Mouse (Mus musculus): ENCODE data around the gene Akt3. TPM values are rescaled to one million over a fixed set of nuclear protein-coding genes. Genes with fewer than 3 reads are reported as not detected.
A peak's percentile ranks its signal among the peaks of the same experiment; 100 is the strongest.

Gene Akt3
- total RNA-seq, 1 experiment from 2014 or later = 104 TPM

- ATAC-seq (ENCODE audit: extremely low read depth, insufficient number of reproducible peaks, low FRiP score, poor library complexity, severe bottlenecking) = no peak
These were observed 175.9 kb downstream of the Akt3 start for GRCm38 (mm10) chr1:177081957-177082645.

- no peak for ATAC-seq (ENCODE audit: extremely low read depth, insufficient number of reproducible peaks, low FRiP score, poor library complexity, severe bottlenecking)
These were observed 188.8 kb downstream of the Akt3 start for GRCm38 (mm10) chr1:177069161-177069560.

DNA sequence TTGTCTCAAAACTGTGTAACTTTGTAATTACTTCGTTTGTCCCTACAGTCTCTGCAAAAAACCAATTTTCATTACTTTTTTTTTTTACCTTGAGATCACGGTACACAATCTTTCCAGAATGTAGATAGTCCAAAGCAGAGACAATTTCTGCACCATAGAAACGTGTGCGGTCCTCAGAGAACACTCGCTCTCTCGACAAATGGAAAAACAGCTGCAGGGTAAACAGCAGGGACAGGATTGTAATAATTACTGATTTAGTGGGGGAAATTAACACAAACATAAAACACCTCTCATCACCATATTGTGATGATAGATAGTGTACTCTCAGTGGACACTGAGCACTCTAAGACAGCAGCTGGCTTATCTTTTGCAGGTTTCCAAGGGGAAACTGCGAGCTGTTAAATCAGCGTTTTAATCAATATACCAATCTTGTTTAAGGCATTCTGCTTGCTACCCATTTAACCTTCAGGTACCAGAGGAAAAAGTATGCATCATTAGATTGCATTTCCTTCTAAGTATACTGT, 190.8 kb downstream of the Akt3 start:
- ATAC-seq (ENCODE audit: extremely low read depth, insufficient number of reproducible peaks, low FRiP score, poor library complexity, severe bottlenecking) = no peak

DNA sequence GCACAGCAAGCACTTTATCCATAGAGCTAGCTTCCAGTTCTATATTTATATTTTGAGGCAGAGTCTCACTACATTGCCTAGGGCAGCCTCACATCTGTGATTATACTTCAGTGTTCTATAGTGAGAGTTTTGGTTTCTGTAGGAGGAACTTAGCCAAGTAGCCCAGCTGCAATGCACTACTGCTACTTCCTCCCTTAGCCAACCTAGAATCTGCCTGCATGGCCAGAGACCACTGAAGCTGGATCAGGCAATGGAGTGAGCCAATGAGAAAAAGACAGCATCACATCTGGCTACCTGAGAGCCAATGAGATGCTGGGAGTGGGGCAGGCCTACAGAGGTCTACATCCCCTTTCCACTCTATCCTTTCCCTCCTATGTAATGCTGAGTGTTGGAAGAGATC, 192.3 kb downstream of the Akt3 start:
- peak; percentile 19; the same call in 1 of the 2 replicates for ATAC-seq (ENCODE audit: extremely low read depth, insufficient number of reproducible peaks, low FRiP score, poor library complexity, severe bottlenecking)

GRCm38 (mm10) chr1:177061761-177062160, 196.2 kb downstream of the Akt3 start:
- ATAC-seq (ENCODE audit: extremely low read depth, insufficient number of reproducible peaks, low FRiP score, poor library complexity, severe bottlenecking) = no peak

DNA sequence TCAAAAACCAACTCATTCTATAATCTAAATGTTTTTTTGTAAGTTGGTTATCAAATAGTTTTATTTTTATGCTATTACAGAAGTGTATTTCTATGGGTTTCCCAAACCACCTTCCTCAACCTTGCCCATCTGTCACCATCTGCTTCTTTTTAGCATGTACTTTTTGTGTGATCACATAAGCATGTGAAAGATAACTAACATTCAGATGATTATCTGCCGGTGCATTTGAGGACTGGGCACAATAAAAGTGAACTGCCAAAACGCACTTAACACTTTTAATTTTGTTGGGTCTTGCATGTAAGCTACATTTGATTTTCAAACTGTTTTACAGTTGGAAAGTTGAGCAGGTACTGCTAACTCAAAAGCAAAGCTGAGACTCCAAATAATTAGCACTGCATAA, 203.1 kb downstream of the Akt3 start:
- no peak for ATAC-seq (ENCODE audit: extremely low read depth, insufficient number of reproducible peaks, low FRiP score, poor library complexity, severe bottlenecking)

DNA sequence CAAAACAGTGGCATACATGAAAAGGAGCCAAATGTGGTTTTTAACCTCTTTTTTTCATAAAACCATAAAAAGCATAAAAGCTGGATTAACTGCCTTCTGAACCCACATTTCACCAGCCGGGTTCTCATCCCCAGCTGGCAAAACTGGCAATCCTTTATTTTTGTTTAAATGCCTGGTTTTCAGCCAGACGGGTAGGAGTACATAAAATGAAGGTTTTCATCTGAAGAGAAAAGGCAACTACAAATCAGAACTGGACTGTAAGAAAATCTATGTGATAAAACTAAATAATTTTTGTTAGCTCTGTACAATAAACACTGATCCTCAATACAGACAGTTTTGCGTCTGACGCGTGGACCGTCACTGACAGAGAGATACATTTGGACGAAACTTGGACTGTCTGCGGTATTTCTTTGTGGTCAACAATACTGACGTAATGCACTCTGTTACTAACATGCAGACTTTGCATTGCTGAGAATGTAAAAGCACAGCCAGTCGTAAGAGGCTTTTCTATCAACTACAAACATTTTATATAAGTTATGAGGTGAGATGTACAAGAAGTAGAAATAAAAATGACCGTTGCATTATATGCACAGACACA, 206.5 kb downstream of the Akt3 start:
- no peak for ATAC-seq (ENCODE audit: extremely low read depth, insufficient number of reproducible peaks, low FRiP score, poor library complexity, severe bottlenecking)

DNA sequence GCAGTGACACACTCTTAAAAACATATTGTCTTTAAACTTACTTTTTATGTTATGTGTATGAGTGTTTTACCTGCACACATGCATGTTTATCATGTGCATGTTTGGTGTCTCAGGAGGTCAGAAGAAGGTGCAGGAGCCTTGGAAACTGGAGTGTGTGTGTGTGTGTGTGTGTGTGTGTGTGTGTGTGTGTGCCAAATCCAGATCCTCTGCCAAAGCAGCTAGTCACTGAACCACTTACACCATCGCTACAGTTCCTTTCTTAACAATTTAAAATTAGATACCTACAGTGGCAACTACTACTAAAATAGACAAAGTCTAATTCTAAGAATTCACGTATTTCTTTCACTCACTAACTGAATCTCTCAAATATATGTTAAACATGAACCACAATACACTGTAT, 209.2 kb downstream of the Akt3 start:
- ATAC-seq (ENCODE audit: extremely low read depth, insufficient number of reproducible peaks, low FRiP score, poor library complexity, severe bottlenecking) = no peak

DNA sequence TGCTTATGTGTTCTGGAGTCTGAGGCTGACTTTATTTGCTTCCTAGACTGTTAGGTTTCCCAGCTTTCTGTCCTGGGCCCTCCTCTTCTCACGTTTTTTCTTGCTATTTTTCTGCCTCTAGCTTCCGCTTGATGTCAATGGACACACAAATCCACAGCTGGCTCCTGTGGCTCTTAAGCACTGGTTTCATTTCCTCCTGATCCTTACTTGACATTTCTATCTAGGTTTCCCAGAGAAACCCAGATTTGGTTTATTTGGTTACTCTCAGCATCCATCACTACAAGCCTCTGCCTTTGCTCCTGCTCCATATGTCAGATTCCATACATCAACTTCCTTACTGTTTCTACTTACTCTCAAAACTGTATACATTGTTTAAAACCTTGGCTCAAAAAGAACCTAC, 211.0 kb downstream of the Akt3 start:
- ATAC-seq (ENCODE audit: extremely low read depth, insufficient number of reproducible peaks, low FRiP score, poor library complexity, severe bottlenecking) = no peak

DNA sequence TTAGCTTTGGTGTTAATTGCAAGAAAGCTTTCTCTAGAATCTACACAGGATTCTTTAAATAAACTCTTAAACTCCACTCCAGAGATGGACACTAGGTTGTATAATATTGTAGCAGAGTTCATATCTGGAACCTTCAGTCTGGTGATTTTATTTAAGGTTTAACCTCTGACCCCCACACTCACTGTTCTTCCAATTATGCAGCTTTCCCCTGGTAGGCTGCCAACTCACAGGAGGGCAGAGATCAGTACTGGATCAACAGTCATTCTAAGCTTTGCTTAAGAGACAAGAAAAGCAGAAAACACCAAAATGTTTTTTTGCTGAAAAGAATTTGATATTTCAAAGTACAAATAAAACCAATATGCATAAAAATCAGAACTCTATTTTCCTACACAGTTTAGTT, 212.1 kb downstream of the Akt3 start:
- no peak for ATAC-seq (ENCODE audit: extremely low read depth, insufficient number of reproducible peaks, low FRiP score, poor library complexity, severe bottlenecking)

DNA sequence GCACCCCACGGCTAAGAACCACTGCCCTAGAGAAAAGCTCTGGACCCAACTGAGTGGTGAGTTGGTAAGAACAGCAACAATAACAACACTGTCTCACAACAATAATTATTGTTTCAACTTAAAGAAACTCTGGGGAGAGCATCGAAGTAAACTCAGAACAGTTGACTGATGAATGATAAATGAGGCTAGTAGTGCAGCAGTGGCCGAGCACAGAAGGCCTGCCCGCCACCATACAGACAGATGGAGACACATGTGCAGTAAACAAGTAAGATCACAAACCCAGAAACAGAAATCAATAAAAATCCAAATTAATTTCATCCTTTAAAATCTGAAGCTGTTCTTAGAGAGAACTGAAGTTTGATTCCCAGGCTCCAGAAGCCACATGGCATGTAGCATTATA, 217.9 kb downstream of the Akt3 start:
- ATAC-seq (ENCODE audit: extremely low read depth, insufficient number of reproducible peaks, low FRiP score, poor library complexity, severe bottlenecking) = no peak

DNA sequence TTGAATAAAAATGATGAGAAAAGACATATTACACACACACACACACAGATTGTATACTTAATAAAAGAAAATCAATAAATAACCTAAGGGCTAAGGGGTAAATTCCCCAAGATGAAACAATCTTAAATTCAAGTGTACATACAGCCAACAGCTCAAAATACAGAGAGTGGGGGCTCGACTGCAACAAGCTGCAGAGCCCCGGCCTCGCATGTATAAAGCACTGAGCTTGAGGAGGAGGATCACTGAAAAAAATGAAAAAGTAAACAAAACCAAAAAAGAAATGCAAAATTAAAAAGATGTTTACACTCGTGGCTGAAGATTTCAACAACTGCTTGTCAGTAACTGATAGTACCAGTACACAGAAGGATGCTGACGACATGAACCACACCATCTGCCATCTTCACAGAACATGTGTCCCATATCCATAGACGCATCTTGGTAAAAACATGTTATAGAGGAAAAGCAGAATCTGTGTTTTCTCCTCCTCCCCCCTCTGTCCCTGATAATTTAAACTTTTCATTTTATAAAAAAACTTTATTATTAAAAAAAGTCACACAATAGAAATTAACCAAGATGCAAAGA, 218.8 kb downstream of the Akt3 start:
- no peak for ATAC-seq (ENCODE audit: extremely low read depth, insufficient number of reproducible peaks, low FRiP score, poor library complexity, severe bottlenecking)

DNA sequence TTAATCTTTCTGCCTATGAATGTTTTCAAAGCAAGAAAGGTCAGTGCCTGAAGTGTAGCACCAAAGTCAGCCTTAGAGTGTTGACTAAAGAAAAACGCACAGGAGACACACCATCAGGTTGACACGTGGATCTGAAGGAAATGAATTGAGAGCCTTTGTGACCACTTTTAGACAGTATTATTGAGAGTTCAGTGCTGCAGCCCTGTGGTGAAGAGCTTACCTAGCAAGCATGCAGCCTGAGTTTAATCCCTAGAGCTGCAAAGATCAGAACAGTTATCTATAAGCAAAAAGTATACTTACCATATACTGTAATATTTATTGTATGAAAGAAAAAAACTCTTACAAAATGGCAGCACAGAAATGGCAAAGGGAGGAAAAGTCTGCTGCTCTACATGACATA, 219.6 kb downstream of the Akt3 start:
- ATAC-seq (ENCODE audit: extremely low read depth, insufficient number of reproducible peaks, low FRiP score, poor library complexity, severe bottlenecking) = no peak

- ATAC-seq (ENCODE audit: extremely low read depth, insufficient number of reproducible peaks, low FRiP score, poor library complexity, severe bottlenecking) = no peak
These were observed 222.5 kb downstream of the Akt3 start for GRCm38 (mm10) chr1:177035460-177035859.

GRCm38 (mm10) chr1:177032233-177032632, 225.8 kb downstream of the Akt3 start:
- no peak for ATAC-seq (ENCODE audit: extremely low read depth, insufficient number of reproducible peaks, low FRiP score, poor library complexity, severe bottlenecking)

- ATAC-seq (ENCODE audit: extremely low read depth, insufficient number of reproducible peaks, low FRiP score, poor library complexity, severe bottlenecking) = no peak
These were observed 226.8 kb downstream of the Akt3 start for GRCm38 (mm10) chr1:177031196-177031595.

DNA sequence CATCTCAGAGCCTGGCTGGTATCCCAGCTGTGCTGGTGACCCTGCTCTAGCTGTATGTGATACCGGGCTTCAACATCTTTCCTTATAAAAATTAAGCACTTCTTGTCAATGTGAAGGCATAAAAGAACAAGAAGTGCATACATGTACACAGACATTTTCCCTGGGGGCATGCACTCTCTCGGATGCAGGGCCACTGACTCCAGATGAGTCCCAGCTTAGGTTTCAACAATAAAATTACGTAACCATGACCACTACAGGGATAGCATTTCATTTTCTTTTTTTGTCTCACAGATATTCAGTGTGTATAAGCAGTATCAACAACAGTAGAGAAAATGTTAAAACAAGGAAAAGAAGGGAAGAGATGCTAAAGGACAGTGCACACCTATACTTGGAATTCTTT, 227.3 kb downstream of the Akt3 start:
- ATAC-seq (ENCODE audit: extremely low read depth, insufficient number of reproducible peaks, low FRiP score, poor library complexity, severe bottlenecking) = no peak

GRCm38 (mm10) chr1:177029032-177029431, 229.0 kb downstream of the Akt3 start:
- ATAC-seq (ENCODE audit: extremely low read depth, insufficient number of reproducible peaks, low FRiP score, poor library complexity, severe bottlenecking) = no peak

- ATAC-seq (ENCODE audit: extremely low read depth, insufficient number of reproducible peaks, low FRiP score, poor library complexity, severe bottlenecking) = no peak
These were observed 230.3 kb downstream of the Akt3 start for GRCm38 (mm10) chr1:177027706-177028105.

GRCm38 (mm10) chr1:177022751-177023150, 235.3 kb downstream of the Akt3 start:
- no peak for ATAC-seq (ENCODE audit: extremely low read depth, insufficient number of reproducible peaks, low FRiP score, poor library complexity, severe bottlenecking)
